Mouse (Mus musculus) common myeloid progenitor, adult 5-6 weeks (primary cell): Measurements from ENCODE around the gene Ptprd. TPM values are rescaled to one million over a fixed set of nuclear protein-coding genes. Genes with fewer than 3 reads are reported as not detected.

Experiments used
- ATAC-seq: replicated peaks from 2 replicates; pipeline ENCODE4 v1.8.0; 2016; ENCODE audit warnings: low read depth, mild to moderate bottlenecking, moderate TSS enrichment, inconsistent platforms; ENCODE audit not compliant: poor library complexity, severe bottlenecking
- total RNA-seq: library from RNA; stranded (forward); fragments of 200-1000, 187-1606 nt; gene quantifications from 2 replicates; pipeline ENCODE4 v1.2.3, GENCODE M21; 2017

Gene Ptprd
- total RNA-seq, 1 experiment from 2014 or later, result not detected

DNA sequence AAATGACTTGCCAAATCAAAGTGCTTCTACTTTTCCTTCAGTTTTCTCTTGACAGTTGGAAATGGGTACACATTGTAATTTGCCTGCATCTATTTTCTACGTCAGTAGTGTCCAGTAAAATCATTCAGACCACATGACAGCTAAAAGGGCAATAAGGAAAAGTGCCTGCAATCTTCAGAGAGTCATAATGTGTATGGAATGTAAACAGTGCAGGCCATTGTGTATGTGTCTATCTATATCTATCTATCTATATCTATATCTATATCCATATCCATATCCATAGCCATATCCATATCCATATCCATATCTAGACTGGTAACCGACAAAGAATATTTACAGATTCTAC is 1786.6 kb downstream of the Ptprd start:
- ATAC-seq, result no peak

DNA sequence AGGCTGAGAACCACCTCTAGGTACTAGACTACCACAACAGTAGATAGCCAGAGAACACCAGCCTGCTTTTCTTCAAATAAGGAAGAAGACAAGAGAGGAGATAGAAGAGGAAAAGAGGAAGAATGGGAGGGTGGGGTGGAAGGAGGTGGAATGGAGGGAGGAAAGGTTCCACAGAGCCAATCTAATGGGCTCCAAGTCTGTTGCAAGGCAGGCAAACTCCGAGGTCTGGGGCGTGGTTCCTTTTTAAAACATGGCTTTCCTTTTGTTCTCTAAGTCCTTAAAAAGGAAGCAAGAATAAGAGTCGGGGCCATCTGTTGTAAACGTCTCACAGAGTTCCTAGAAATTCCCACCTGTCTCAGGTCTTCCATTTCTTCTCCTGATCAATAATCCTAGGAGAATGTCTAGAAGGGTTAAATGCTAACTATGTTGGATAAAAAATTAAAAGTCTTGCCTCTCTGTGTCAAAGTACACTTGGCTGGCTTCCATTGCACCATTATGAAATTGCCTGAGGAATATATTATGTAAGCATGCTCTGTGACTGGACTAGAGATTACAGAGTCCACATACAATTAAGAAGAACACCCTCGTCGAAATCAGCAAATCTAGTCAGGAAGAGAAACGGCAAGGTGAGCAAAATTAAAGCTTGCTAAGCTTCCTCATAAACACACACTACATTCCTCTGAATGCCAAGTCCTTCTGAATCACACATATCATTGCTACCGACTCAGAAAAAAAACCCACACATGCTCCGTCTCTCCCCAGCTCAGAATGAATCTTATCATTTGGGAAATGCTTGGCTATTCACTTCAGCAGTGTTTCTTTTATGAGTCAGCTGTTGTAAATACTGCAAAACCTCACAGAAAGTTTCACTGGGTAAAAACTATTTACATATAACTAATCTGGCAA is 1787.2 kb downstream of the Ptprd start:
- ATAC-seq, result no peak

DNA sequence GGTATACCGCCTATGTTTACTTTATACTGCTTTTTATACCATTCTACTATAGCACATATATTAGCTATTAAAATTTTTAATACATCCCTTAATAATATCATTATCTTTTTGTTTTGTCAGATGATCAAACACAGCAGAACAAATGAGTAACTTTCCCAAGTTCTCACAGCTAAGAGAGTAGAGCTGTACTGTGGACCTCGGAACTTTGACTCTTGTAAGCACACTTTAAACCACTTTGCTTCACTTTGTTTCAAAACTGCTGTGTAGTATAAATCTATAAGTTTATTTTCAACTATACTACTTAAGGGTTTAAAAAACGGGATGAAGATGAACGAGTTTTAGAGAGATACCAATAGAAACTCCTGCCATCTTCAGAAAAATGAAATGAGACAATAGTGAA is 1789.6 kb downstream of the Ptprd start:
- ATAC-seq, result no peak

DNA sequence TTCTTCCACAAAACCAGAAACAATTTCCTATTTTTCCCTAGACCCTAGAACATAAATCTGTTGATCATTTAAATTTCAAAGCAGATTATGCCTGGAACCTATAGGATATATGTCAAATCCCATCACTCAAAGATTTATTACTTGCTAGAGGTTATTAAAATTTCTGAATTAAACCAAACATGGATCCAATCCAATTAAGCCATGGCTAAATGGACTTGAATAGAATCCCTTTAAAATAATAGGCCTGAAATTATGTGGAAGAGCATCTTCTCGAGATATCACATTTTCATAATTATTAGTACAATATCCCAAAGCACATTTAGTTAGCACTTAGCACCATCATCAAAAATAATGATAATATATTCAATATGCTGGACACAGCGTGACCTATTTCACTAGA is 1792.1 kb downstream of the Ptprd start:
- ATAC-seq, result no peak

DNA sequence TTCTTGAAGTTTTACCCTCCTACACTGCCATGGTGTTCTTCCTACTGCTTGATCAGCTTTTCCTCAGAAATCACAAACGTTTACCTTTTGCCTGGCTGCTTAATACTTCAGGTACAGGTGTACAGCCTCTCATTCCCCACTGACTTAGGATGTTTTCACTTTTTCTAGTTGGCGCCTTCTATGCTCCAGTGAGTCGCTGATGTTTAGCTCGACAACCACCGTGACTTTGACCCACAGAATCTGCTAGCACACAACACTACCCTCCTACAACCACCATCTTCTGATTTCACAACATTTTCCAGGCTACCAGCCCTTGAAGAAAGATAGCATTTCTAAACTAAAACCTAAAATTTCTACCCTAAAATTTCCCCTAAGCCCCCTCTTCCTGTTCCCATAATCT is 1794.1 kb downstream of the Ptprd start:
- no peak for ATAC-seq

DNA sequence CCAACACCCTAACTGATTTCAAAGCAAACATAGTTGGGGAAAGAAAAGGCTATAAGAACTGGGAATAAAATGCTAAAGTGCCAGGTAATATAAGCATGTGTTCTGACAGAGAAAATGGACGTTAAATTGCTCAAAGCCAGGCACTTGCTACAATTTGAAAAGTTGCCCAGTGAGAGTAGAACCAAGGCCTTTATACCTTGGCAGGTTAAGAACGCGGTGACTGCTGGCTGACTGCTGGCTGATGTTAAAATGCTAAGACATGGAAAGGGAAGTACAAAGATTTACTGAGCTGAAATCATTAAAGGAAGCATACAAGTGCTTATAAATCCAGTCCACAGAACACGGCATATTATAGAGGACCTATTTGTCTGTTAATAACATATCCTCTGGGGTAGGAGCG is 1796.1 kb downstream of the Ptprd start:
- ATAC-seq, result no peak

DNA sequence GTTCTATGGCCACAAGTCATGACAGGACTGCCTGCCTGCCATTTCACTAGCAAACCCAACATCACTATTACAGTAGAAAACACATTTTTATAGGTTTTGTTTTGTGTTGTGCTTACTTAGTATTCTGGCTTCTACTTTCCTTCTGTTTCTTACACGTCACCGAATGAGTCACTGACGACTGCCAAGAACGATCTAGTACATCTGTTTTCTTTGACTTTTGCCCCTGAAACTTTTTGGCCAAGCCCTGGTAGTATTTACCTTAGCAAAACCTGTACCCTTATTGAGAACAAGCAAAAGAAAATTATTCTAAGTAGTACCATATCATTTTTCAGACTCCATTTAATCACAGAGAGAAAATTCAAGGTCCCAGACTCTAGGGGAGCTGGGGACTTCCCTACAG is 1797.2 kb downstream of the Ptprd start:
- no peak for ATAC-seq

DNA sequence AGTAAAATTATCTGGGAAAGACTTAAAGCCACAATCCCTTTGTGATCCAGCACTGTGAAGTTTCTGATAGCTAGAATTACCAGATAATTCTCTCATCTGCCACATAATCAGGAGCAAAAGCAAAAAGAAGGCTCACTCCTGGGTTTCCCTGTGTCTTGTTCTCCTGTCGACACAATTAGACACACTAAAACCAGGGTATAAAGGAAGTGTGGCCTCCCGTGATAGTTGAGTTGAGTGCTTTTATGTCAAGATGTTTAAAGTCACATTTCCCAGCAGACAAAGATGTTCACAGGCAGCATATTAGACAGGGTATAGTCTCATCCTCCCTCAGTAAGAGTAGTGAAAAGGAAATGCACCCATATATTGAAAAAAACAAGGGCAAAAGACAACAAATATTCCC is 1801.7 kb downstream of the Ptprd start:
- ATAC-seq, result no peak

DNA sequence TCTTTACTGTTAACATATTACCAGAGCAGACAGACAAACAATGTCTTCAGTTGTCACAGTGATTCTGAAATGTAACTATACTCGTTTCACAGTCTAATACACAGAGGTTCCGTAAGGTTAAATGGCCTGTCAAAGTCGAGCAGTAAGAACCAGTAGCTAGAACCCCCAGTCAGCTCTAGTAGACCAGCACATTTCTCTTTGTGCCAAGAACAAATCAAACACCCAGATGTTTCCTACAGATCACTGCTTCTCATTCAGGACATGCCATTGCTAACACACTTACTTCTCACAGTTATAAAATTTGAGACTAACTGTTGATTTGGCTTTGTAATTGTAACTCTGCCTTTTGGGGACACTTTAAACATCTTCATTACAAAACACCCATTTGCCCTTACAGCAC is 1802.6 kb downstream of the Ptprd start:
- no peak for ATAC-seq

DNA sequence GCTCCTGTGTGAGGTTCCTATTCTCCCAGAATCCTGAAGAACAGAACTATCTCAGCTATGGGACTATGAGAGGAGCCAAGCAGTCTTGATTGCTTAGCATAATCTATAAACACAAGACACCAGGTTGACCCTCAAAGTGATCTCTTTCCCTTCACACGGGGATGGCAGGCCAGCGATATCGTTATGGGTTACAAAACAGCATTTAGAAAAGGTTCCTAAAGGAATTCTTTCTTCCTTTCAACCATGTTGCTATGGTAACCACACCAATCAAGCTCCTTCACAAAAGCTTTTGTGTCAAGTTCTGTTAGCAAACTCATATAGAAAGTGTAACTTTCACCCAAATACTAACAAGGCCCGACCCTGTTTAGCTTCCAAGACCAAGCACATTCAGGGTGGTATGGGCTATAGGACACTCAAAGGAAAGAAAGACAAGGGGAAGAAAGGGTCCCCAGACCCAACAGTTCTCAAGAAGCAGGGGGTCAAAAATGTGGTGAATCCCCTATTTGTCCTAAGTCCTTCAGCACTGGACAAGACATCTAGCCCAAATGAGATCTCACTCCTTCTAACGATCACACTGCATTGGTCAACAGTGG is 1805.8 kb downstream of the Ptprd start:
- ATAC-seq, result no peak

DNA sequence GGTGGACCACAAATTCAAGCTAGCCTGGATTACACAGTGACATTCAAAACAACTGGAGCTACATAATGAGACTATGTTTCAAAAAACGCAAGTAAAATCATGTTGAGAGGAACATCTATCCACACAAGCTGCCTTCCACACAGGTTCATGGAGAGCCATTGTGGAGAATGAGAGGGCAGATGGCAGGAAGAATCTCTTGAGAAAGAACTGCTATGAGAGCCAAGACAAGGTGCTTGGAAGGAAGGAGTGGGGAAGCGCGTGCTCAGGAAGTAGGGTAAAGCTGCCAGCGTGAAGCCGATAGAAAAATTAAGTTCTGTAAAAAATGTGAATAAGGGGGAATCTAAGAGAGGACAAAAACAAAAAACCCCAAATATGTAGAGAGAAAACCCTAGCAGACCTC is 1808.5 kb downstream of the Ptprd start:
- no peak for ATAC-seq

DNA sequence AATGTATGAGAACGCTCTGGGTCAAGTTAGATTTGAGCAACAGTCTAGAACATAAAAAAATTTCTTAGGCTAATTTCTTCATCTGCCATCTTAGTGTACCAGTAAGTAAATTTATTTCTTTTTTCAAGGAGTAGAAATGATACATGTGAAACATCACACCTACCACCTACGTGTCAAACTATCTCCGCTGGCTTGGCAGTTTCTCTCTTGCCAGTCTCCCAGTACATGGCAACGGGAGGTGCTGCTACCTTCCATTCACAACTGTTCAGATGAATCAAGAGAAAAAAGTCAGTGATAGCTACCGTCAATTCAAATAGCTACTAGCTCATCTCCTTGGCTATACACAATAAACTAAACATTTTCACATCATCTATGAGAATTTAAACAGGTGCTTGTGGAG is 1823.9 kb downstream of the Ptprd start:
- no peak for ATAC-seq

DNA sequence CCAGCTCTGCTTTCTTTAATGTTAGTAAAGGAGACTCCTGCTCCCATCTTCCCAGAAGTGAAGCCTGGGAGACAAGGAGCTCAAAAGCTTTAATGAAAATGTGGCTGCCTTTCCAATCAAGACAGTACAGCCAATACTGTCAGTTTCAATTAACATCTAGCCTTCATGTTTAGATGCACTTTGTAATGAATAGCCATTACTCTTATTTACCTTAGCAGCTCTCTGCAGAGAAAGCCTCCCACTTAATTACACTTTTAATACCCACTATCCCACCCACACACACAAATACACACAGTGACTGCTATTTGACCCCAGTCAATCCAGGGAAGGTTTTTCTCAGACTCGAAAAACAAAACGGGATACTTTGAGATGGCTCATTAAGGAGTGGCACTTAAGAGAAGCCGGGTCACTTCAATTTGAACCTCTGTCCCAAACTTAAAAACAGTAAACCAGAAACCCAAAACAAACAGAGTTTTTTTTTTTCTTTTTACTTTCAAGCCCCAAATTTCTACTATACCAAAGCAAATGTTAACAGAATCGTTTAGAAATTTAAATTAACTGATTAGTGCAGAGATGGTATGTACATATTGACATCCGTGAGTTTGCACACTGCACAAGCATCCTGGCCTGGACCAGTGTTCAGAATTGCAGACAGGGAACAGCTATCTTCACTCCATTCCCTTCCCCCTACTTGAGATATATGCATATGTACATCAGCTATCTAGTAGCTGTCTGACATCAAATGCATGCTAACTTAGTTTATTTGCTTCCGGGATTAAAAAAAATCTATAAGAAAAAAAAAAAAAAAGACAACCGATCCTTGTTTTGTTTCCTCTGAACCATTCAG is 1824.6 kb downstream of the Ptprd start:
- no peak for ATAC-seq

DNA sequence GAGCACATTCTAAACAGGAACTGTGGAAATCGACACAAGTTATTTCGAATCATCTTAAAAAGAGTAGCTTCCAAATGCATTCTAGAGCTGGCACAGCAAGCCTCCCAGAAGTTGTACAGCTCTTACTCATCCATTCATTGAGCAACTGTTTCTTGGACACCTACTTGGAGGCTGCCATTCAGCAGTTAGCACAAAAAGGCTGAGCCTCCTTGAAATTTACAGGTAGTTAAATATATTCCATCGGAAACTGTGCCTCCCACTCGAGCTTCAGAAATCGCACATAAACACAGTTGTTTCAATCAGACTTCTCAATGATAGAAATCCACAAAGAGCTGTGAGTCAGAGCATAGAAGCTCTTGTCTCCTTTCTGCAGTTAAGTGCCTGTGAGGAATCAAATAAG is 1825.9 kb downstream of the Ptprd start:
- ATAC-seq, result no peak

DNA sequence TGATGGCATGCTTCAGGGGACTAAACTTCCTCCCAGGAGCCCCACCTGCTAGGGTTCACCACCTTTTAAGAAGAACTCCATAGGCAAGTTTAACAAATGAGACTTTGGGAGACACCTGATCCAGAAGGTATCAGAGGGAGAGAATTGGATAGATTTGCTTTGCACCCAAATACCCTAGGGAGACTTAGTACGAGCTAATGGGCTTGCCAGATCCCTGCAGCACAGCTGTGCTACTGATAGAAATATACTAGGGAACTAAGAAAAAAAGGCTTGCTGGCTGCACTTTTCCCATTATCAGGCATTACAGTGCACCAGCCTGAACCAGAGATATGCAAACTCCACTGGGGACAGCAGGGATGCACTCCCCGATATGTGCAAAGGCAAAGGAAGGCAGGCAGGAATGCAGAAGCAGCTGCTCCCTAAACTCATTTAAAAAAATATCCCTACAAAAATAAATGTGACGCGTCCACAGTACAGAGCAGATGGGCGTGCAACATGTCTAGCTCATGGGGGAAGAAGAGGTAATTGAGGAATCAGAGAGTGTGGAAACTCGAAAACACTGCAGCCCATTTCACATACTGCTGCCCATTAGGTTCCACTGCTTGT is 1831.3 kb downstream of the Ptprd start:
- ATAC-seq, result no peak

DNA sequence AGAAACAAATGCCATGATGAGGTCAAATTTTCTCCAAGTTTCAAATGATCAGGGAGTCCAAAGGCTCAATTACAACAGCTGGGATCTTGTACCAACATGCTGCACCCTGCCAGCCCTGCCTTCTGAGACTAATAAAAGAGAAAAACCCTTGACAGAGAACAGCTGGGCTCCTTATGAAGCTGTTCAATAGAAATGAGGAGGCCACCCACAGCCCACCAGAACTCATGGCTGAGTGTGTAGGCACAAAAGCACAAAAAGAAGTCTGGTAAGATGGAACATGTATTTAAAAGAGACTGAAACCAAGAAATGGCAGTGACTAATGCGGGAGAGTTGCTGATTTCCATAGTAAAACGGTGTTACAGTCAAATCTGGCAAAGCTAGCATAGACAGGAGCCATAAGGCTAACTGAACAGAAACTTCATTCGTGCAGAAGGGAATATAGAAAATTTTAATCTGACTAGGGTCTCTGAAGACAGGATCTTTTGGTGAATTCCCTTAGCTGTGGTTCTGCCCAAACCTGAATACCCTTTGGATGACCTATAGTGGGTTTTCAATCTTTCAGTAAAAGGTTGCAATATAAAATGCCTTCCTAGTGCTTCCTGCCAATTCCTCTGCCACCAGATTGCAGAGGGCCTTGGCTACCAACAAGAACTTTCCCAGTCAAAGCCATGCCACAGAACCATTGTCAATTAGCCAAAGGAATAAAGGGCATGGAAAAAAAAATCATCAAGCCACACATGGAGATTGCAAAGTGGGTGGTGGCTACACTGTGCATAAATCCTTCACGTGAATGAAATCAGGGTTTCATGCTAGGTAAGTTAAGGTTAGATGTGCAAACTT is 1841.5 kb downstream of the Ptprd start:
- no peak for ATAC-seq

DNA sequence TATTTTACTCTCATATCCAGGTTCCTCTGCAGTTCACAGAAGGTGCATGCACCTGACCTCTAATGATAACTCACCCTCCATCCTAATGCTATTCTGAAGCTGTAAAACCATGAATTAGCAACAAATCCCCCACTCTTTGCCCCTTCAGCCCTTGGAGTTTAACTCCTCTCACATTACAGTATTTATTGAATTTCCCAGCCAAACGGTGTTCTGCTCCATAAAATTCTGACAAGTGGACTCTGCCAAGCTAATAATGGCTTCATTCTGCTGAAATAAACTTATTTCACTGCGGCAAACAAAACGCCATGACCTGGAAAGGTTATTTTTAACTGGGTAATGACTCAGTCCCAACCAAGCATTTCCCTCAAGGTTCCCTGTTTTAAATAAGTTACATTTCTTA is 1842.7 kb downstream of the Ptprd start:
- no peak for ATAC-seq

DNA sequence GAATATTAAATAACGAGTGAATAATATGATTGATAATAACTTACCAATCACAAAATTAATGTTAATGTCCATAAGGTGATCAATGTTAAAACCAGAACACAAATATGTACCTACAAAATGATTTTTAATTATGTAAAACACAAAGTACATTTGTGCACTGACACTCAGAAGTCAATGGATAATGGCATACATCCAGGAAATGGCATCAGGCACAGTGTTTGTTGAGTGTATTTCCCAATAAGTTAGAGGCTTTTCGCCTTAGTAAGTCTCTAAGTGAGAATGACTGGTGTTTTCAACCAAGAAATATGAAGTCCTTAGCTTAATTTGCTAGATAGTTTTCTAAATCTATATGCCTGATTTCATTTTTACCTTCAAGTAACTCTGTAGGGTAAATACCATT is 1843.5 kb downstream of the Ptprd start:
- no peak for ATAC-seq

DNA sequence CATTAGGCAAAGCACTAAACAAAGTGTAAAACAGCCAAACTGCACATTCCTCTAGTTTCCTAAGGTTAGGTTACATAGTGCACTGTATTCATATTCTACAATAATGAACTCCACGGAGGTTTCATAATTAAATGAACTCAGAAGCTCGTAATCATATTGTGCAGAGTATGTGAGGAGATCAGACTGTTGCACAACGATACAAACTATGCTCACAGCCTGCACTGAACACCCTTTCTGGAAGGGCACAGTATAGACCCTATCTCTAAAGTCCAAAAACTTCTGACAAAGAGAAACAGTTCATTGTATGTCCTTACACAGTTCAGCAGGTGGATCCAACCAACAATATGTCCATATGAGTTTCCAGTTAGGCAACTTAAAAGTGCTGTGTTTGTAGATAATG is 1844.5 kb downstream of the Ptprd start:
- ATAC-seq, result no peak

DNA sequence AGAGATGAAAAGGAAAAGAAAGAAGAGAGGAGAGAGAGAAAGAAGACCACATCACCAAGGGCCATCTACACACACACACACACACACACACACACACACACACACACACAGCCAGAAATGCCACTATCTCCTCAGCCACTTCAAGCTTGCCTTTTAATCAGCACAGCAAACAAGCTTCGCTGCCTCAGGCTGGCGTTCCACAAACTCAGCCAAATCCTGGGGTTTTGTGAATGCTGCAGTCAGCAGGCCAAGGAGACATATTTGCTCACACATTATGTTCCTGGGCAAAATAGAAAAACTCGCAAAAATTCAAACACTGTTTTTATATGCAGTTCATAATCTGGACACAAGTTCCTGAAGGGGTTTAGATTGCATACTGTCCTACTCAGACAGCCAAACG is 1845.9 kb downstream of the Ptprd start:
- no peak for ATAC-seq
